In genomic region chr9:65829410-65829809, GRCm38 (mm10) we compare ENCODE assay signal across 8 mouse cellular contexts. TPM values are rescaled to one million over a fixed set of nuclear protein-coding genes. Genes with fewer than 3 reads are reported as not detected.
DNase-seq lines count a peak whose midpoint lies in the region; ATAC-seq and TF ChIP-seq lines count a peak whose summit lies in the region.

No protein-coding gene starts in this region.

- H3K27me3 ChIP-seq in thymus, adult 2 months (ENCODE audit: control insufficient read depth, insufficient read depth, low read length): no peaks in the 10 kb centered on the region
- no peaks in the 10 kb centered on the region for H3K27me3 ChIP-seq in heart, postnatal 0 days (ENCODE audit: control insufficient read depth, insufficient read depth, low read length)

- peak; percentile 30; the same call in 1 of the 2 replicates for ATAC-seq in heart, postnatal 0 days (ENCODE audit: insufficient read depth, low read depth)

- DNase-seq in adrenal gland, adult 18-20 months (ENCODE audit: low spot score in 2 of 2): peak; percentile 33 to 39
- DNase-seq in adrenal gland, postnatal 4 days (ENCODE audit: low spot score in 2 of 2): no peak
- peak; percentile 57 for DNase-seq in thymus, adult 2 months
- DNase-seq in thymus, adult 18-20 months: no peak
- DNase-seq in heart, postnatal 0 days (ENCODE audit: low spot score): peak; percentile 67
- peak; percentile 74 for DNase-seq in lung, postnatal 14 days
- no peak for DNase-seq in ovary, adult 18-20 months (ENCODE audit: low spot score)
- DNase-seq in frontal cortex, postnatal 36 days (ENCODE audit: low spot score in 2 of 2): no peak

- H3K9ac ChIP-seq in heart, postnatal 0 days (replicated peaks; ENCODE audit: low read depth, low read length): no peak overlapping the region

- peaks cover 10% of the 10 kb centered on the region for H3K4me1 ChIP-seq in thymus, adult 2 months (replicated peaks; ENCODE audit: control insufficient read depth, insufficient read depth, low read length)
- peaks cover 37% of the 10 kb centered on the region for H3K4me1 ChIP-seq in heart, postnatal 0 days (ENCODE audit: control insufficient read depth, insufficient read depth)

- no peaks in the 10 kb centered on the region for H3K9me3 ChIP-seq in heart, postnatal 0 days (replicated peaks; ENCODE audit: control insufficient read depth, low read length)

- H3K4me2 ChIP-seq in heart, postnatal 0 days (ENCODE audit: low read depth, low read length): no peak overlapping the region

- no peak overlapping the region for H3K27ac ChIP-seq in thymus, adult 2 months (ENCODE audit: control insufficient read depth, insufficient read depth, low read length)
- no peak overlapping the region for H3K27ac ChIP-seq in heart, postnatal 0 days (ENCODE audit: low read depth)

- no peaks in the 10 kb centered on the region for H3K36me3 ChIP-seq in thymus, adult 2 months (ENCODE audit: control insufficient read depth, insufficient read depth, low read length)
- 0 out of 2 replicates have a peak, but pooled peaks cover 3% of the 10 kb centered on the region for H3K36me3 ChIP-seq in heart, postnatal 0 days (replicated peaks; ENCODE audit: control insufficient read depth, insufficient read depth, low read length)

- WGBS in thymus, adult 2 months: 79% methylated on average over 2 of the region's 2 CpGs
- 79% methylated on average over 1 of the region's 2 CpGs for WGBS in heart, postnatal 0 days

- no peak for TF ChIP-seq EP300 in heart, postnatal 0 days (IDR thresholded peaks at IDR 0.05; ENCODE audit: low read depth)

- H3K4me3 ChIP-seq in thymus, adult 2 months (ENCODE audit: control insufficient read depth, insufficient read depth, low read length): no peak overlapping the region
- no peak overlapping the region for H3K4me3 ChIP-seq in heart, postnatal 0 days (ENCODE audit: low read depth, low read length)

- no peak for TF ChIP-seq CTCF in thymus, adult 2 months (IDR thresholded peaks at IDR 0.05; ENCODE audit: borderline replicate concordance, control insufficient read depth, extremely low read depth, insufficient read depth, low read length, poor library complexity)
- TF ChIP-seq CTCF in heart, postnatal 0 days (IDR thresholded peaks at IDR 0.05; ENCODE audit: low read depth): peak; percentile 73

- no peak for TF ChIP-seq POLR2A in thymus, adult 2 months (IDR thresholded peaks at IDR 0.05; ENCODE audit: control insufficient read depth, extremely low read depth, insufficient read depth, low read length, poor library complexity)

RNA-seq across cellular contexts. Expression of gene Zfp609, which starts 2.0 kb away (rescaled TPM):
- total RNA-seq in adrenal gland, adult 18-20 months (2021): 10 to 100 TPM; 19.6 to 24.4 TPM
- 10 to 100 TPM; 46.5 to 52.7 TPM for total RNA-seq in adrenal gland, postnatal 4 days (2021)
- polyA plus RNA-seq in thymus, adult 2 months (2012; rRNA removed): 8.0 and 10.8 TPM in 2 replicates
- 7.6 and 8.7 TPM in 2 replicates for total RNA-seq in heart, postnatal 0 days (2014; rRNA removed; ENCODE audit: low replicate concordance)
- polyA plus RNA-seq in heart, postnatal 0 days (2015; fragmentation: Nextera tagmentation; extraction: Ambion mirVana): 2.9 and 3.0 TPM in 2 replicates

Comparison
In these comparisons a context has a peak if more than half of its experiments do, and no peak if none do; other contexts are left out.
1. DNase-seq: peak in adrenal gland, adult 18-20 months (2 of 2), thymus, adult 2 months (single experiment), heart, postnatal 0 days (single experiment) and lung, postnatal 14 days (single experiment); none in adrenal gland, postnatal 4 days (0 of 2), thymus, adult 18-20 months (0 of 2), ovary, adult 18-20 months (single experiment) and frontal cortex, postnatal 36 days (0 of 2).